Mouse (Mus musculus) liver, embryonic 16.5 days (tissue): ENCODE measurements around the gene Dgkz. TPM values are rescaled to one million over a fixed set of nuclear protein-coding genes. Genes with fewer than 3 reads are reported as not detected.

Experiments
- ATAC-seq: fragments of 200-750 bp; cut with Nextera tagmentation; 2 replicates; pipeline ENCODE4 v1.8.0; 2017; ENCODE audit warnings: low read depth, mild to moderate bottlenecking, moderate number of reproducible peaks, moderate library complexity
- H3K27ac ChIP-seq: fragments of 300-500 bp; sonication (generic); 2 replicates; pipeline ENCODE4 v1.5.1; 2014; ENCODE audit warnings: mild to moderate bottlenecking, low read length
- H3K27me3 ChIP-seq: fragments of 300-500 bp; sonication (generic); 2 replicates; pipeline ENCODE4 v1.6.1; 2014; ENCODE audit warnings: low read depth, low read length, mixed read lengths; ENCODE audit not compliant: control insufficient read depth, insufficient read depth
- H3K36me3 ChIP-seq: fragments of 300-500 bp; sonication (generic); 2 replicates; pipeline ENCODE4 v1.6.1; 2014; ENCODE audit warnings: mild to moderate bottlenecking; ENCODE audit not compliant: control insufficient read depth, insufficient read depth
- H3K4me1 ChIP-seq: fragments of 300-500 bp; sonication (generic); 2 replicates; pipeline ENCODE4 v1.6.1; 2014; ENCODE audit warnings: low read depth, low read length, mixed read lengths; ENCODE audit not compliant: control insufficient read depth
- H3K4me2 ChIP-seq: fragments of 300-500 bp; sonication (generic); 2 replicates; pipeline ENCODE4 v1.6.1; 2014; ENCODE audit warnings: low read depth, low read length, mixed read lengths
- H3K4me3 ChIP-seq: fragments of 300-500 bp; sonication (generic); 2 replicates; pipeline ENCODE4 v1.5.1; 2014; ENCODE audit warnings: low read depth, mild to moderate bottlenecking, low read length
- H3K9ac ChIP-seq: fragments of 300-500 bp; sonication (generic); 2 replicates; pipeline ENCODE4 v1.6.1; 2014; ENCODE audit warnings: low read depth, low read length
- H3K9me3 ChIP-seq: fragments of 300-500 bp; sonication (generic); replicated peaks from 2 replicates; pipeline ENCODE4 v1.6.1; 2016; ENCODE audit warnings: low read length; ENCODE audit not compliant: control insufficient read depth
- WGBS: fragments of 180-500 bp; shearing (Covaris S2); extraction: QIAGEN DNeasy Blood & Tissue Kit; methylation state at CpG from one replicate; pipeline ENCODE4 v1.1.7; 2014; ENCODE audit not compliant: insufficient replicate concordance; 5-methylcytosine and 5-hydroxymethylcytosine counted together
- polyA plus RNA-seq: library from polyadenylated mRNA; unstranded; fragments of >200 nt; fragmentation: Nextera tagmentation; extraction: Ambion mirVana; gene quantifications from 2 replicates; pipeline ENCODE4 v1.2.1, GENCODE M21; 2015

Dgkz gene
- polyA plus RNA-seq, 1 experiment from 2014 or later, result 24.1 TPM

DNA sequence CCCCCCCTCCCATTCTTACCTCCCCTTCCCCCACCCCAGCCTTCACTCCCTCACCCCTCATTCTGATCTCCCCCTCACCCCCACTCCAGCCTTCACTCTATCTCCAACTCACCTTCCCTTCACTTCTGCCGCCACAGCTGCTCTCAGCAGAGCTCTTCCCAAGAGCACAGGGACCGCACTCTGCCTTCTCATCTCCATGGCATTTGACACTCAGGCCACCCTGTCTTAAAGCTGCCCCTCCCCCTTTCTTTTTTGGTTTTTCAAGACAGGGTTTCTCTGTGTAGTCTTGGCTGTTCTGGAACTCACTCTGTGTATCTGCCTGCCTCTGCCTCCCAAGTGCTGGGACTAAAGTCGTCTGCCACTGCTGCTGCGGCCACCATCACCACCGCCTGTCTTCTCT lies 5.2 kb upstream of the Dgkz start:
- H3K27me3 ChIP-seq, result peaks cover 26% of the 10 kb centered on the region
- H3K36me3 ChIP-seq, result no peaks in the 10 kb centered on the region
- no peak overlapping the region for H3K4me2 ChIP-seq
- WGBS, result 46% methylated on average over 5 of the region's 5 CpGs
- H3K4me1 ChIP-seq, result peaks cover 16% of the 10 kb centered on the region
- no peak overlapping the region for H3K9ac ChIP-seq
- no peaks in the 10 kb centered on the region for H3K9me3 ChIP-seq
- no peak for ATAC-seq
- H3K27ac ChIP-seq, result no peak overlapping the region
- H3K4me3 ChIP-seq, result no peak overlapping the region

DNA sequence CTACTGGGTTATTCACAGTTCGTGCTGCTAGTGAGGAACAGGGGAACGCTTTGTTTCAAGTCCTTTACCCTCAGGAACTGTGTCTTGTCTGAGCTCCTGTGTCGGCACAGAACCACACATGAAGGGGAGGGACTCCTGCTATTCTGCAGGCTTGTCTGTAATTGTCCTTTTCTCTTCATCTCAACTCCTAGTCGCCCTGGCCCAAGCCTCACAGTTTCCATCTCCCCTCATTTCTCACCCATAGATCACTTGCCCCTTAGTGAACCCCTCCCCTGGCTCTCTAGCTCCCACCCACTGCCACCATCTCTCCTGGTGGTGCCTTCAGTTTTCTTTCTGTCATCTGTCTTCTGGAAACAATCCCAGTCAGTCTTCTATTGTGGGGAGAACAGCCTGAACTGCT lies 4.6 kb upstream of the Dgkz start:
- 31% methylated on average over 4 of the region's 4 CpGs for WGBS
- H3K9ac ChIP-seq, result no peak overlapping the region
- H3K4me3 ChIP-seq, result no peak overlapping the region
- H3K27me3 ChIP-seq, result peaks cover 32% of the 10 kb centered on the region
- no peaks in the 10 kb centered on the region for H3K36me3 ChIP-seq
- ATAC-seq, result no peak
- H3K4me2 ChIP-seq, result no peak overlapping the region
- H3K9me3 ChIP-seq, result no peaks in the 10 kb centered on the region
- no peak overlapping the region for H3K27ac ChIP-seq
- peaks cover 16% of the 10 kb centered on the region for H3K4me1 ChIP-seq

DNA sequence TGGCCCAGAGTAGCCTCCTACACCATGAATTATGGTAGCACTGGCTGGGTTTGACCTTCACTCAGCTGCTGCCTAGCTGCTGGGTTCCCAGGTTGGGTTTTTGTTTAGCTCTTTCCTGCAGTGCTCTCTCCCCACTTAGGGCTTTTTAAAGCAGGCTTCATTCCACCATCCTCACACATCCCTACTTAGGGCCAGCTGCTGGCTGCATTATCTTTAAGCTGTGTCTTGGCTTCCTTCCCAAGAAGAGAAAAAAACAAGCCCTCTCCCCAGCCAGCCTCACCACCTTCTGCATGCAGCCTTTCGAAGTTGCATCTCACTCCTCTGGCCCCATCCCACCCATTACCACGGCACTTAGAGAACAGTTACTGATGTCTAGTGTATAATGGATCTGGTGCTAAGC lies 2.9 kb upstream of the Dgkz start:
- WGBS, result 22% methylated on average over 2 of the region's 2 CpGs
- H3K4me2 ChIP-seq, result no peak overlapping the region
- ATAC-seq, result no peak
- no peak overlapping the region for H3K9ac ChIP-seq
- H3K36me3 ChIP-seq, result no peaks in the 10 kb centered on the region
- H3K9me3 ChIP-seq, result no peaks in the 10 kb centered on the region
- H3K4me1 ChIP-seq, result peaks cover 6% of the 10 kb centered on the region
- no peak overlapping the region for H3K4me3 ChIP-seq
- no peak overlapping the region for H3K27ac ChIP-seq
- H3K27me3 ChIP-seq, result peaks cover 49% of the 10 kb centered on the region

DNA sequence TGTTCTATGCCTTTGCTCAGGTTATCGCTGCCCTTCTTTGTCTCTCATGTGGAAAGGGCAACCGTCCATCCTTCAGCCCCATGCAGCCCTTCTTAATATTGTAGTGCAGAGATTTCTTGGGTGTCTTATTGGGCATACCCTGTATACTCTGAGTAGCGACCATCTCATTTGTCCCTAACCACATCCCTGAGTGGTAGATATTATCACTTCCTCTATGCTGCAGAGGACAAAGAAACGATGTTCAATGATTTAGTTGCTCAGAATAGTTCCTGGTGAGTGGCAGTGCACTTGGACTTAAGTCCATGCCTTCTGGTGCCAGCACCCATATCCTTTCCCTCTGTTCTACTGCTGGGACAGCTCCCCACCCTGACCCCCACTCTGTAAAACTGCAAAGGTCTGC lies 2.3 kb upstream of the Dgkz start:
- peaks cover 6% of the 10 kb centered on the region for H3K4me1 ChIP-seq

DNA sequence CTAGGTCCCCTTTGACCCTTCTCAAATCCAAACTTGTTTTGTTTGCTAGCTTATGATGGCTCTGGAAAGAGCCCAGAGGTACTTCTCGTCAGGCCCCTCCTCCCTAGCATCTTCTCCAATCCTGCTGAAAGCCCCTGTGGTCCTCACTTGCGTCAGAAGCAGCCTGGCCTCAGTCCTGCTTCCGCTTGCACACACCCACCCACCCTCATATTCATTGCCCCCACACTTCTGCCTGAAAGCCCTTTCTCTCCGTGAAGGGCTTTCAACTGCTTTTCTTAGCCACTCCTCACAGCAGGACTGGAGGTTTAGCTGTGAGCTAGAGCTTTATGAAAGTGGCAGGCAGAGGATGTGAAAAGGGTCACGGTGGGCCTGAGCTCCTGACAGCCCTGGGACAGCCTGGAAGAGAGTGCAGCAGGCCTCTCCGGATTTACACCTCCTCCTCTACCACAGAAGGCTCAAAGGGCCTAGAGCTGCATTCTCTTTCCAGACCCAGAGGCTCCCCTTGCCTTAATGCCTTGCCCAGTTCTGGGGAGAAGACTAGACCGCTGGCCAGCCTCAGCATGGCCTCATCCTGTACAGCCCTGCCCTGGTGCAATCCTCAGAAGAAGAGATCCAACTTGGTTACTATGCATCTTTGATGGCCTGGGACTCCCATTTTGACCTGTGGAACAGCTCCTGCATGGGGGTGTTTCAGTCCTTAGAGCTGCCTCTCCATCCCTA lies 2.1 kb downstream of the Dgkz start:
- no peaks in the 10 kb centered on the region for H3K9me3 ChIP-seq
- H3K36me3 ChIP-seq, result no peaks in the 10 kb centered on the region
- no peak overlapping the region for H3K4me2 ChIP-seq
- H3K9ac ChIP-seq, result no peak overlapping the region
- no peak overlapping the region for H3K4me3 ChIP-seq
- no peak for ATAC-seq
- peaks cover 88% of the 10 kb centered on the region for H3K27me3 ChIP-seq
- peaks cover 15% of the 10 kb centered on the region for H3K4me1 ChIP-seq
- H3K27ac ChIP-seq, result no peak overlapping the region
- 46% methylated on average over 7 of the region's 7 CpGs for WGBS

More for the DNA sequence above, 2.3 kb upstream of the Dgkz start:
- H3K27me3 ChIP-seq, result peaks cover 54% of the 10 kb centered on the region
- no peak overlapping the region for H3K27ac ChIP-seq
- no peaks in the 10 kb centered on the region for H3K9me3 ChIP-seq
- no peak overlapping the region for H3K4me3 ChIP-seq
- WGBS, result 33% methylated on average over 4 of the region's 4 CpGs
- no peaks in the 10 kb centered on the region for H3K36me3 ChIP-seq
- no peak overlapping the region for H3K4me2 ChIP-seq
- H3K9ac ChIP-seq, result no peak overlapping the region
- ATAC-seq, result no peak

DNA sequence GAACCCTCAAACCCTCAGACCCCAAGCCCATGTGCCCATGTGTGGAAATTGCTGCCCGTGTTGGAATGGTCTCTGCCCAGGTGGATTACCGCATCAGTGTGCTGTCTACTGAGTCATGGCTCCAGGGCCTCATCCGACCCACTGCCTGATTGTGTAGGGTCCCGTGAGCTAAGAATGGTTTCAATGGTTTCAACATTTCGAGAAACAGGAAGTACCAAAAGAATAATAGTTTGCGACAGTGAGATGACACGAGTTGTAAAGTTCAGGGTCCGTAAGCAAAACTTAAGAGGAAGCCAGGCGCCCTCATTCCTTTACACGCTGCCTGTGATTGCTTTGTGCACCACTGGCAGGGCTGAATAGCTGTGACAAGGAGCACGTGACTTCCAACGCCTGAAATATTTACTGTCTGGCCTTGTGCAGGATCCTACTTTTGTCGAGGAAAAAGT lies 3.5 kb downstream of the Dgkz start:
- no peak overlapping the region for H3K4me3 ChIP-seq
- 0 out of 2 replicates have a peak overlapping the region, but pooled peaks have one; percentile 20 for H3K4me2 ChIP-seq
- H3K27ac ChIP-seq, result peak overlapping the region; percentile 70
- peaks cover 12% of the 10 kb centered on the region for H3K4me1 ChIP-seq
- 9% methylated on average over 13 of the region's 13 CpGs for WGBS
- H3K36me3 ChIP-seq, result no peaks in the 10 kb centered on the region
- H3K27me3 ChIP-seq, result peaks cover 75% of the 10 kb centered on the region
- H3K9me3 ChIP-seq, result no peaks in the 10 kb centered on the region
- no peak overlapping the region for H3K9ac ChIP-seq
- peak; percentile 47 for ATAC-seq

DNA sequence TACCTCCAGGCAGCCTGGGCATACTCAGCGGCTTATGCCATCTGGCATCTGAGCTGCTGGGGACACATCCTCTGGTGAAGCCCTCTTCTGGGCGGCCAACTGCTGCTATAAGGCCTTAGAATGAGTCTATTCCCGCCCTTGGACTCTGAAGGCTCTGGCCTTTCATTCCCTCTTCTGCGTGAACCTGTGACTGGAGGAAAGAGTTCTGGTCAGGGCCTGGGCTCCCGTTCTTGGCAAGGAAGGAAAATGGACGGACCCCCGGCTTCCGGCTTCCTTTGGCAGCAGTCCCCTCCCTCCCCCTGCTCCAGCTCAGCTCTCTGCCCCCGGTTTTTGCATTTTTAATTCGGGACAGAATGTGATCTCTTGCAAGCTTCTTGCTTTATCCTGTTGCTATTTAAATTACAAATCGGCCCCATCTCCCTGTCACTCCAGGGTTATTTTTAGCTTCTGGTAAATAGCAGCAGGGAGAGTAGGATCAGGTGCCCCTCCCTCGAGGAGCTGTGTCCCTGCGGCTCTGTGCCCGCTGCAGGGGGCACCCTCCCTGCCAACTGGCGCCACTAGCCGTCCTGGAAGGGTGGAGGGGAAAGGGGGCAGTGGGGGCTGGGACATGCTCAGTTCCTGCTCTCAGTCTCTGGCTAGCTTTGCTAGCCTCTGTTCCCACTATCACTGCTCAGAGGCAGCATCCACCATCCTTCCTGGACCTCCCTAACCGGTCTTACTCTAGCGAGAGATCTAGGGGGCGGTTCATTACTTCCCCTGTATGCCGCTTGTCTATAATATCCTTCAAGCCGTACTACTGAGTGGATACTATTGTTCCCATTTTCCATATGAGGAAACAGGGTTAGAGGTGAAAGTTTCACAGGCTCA lies 4.2 kb downstream of the Dgkz start:
- WGBS, result 17% methylated on average over 21 of the region's 21 CpGs
- no peaks in the 10 kb centered on the region for H3K9me3 ChIP-seq
- peaks cover 68% of the 10 kb centered on the region for H3K27me3 ChIP-seq
- no peak overlapping the region for H3K4me3 ChIP-seq
- peak overlapping the region; percentile 20; the same call in 1 of the 2 replicates for H3K4me2 ChIP-seq
- H3K27ac ChIP-seq, result peak overlapping the region; percentile 70
- no peak overlapping the region for H3K9ac ChIP-seq
- ATAC-seq, result peak; percentile 58
- H3K36me3 ChIP-seq, result no peaks in the 10 kb centered on the region
- H3K4me1 ChIP-seq, result peaks cover 12% of the 10 kb centered on the region

DNA sequence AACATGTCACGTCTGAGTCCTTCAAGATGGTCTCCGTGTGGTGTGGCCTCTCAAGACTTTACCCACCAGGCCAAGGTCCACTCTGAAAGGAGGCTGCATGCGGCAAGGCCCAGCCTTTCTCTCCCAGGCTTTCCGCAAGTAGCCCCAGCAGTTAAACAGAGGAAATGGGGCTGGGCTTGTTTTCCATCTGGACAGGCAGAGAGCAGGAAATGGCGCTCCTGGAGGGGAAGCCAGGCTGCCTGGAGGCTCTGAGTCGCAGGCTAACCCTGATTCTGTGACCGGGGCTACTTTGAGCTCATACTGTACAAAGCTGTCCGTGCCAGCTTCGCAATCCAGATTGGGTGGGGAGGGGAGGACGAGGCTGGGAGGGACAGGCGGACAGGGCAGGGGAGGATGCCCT lies 7.7 kb downstream of the Dgkz start:
- Histone ChIP-seq H3K27me3 (peaks cover 46% of the 10 kb centered on the region), H3K36me3 (no peaks in the 10 kb centered on the region), H3K9ac (no peak overlapping the region), H3K4me3 (no peak overlapping the region), H3K9me3 (no peaks in the 10 kb centered on the region), H3K27ac (no peak overlapping the region), H3K4me1 (peaks cover 13% of the 10 kb centered on the region), H3K4me2 (no peak overlapping the region)
- no peak for ATAC-seq
- WGBS, result 35% methylated on average over 11 of the region's 11 CpGs

DNA sequence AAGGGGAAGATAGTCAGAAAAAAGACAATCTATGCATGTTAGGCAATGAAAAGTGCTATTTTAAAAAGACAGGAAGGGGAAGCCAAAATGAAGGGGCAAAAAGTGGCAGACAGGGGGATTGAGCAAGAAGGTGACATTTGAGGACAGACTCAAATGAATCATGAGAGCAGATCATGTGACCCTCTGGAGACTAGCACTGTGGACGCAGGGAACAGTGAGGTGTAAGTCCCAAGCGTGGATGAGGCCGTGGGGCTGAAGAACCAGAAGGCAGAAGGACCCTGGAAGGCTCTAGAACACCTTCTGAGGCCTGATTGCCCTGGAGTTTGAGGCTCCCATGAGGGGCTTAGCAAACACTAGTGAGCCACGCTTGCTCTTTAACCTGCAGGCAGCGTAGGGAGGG lies 9.3 kb downstream of the Dgkz start:
- WGBS, result 45% methylated on average over 5 of the region's 5 CpGs
- Histone ChIP-seq H3K4me2 (no peak overlapping the region), H3K4me3 (no peak overlapping the region), H3K27me3 (peaks cover 30% of the 10 kb centered on the region), H3K9ac (no peak overlapping the region), H3K9me3 (no peaks in the 10 kb centered on the region), H3K36me3 (no peaks in the 10 kb centered on the region), H3K4me1 (peaks cover 24% of the 10 kb centered on the region), H3K27ac (no peak overlapping the region)
- no peak for ATAC-seq
